In the genomic region with DNA sequence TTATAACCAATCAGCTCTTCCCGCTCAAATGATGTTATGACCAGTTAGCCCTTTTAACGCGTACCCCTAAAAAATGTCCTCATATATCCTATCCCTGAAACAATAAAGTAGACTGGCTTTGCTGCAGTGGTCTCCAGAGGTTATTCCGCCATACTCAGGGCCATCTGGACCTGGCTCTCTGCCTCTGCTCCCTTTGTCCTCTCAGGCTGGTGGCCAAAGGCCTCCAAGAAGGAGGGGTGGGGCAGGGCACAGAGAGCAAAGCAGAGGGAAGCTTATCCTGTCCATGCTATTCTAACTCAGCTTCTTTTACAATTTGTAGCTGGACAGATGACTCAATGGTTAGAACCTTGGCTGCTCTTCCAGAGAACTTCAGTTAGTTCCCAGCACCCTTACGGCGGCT, we compare ENCODE assay signal across 32 mouse cellular contexts. TPM values are rescaled to one million over a fixed set of nuclear protein-coding genes. Genes with fewer than 3 reads are reported as not detected.
DNase-seq lines count a peak whose midpoint lies in the region; ATAC-seq and TF ChIP-seq lines count a peak whose summit lies in the region.
"Had no signal": no experiment of that assay in that cellular context is flagged by ENCODE, and none has a peak within 500 bp of the region (broad histone marks: within the 10 kb centered on the region; RNA-seq: fewer than 3 reads in every experiment).

No protein-coding gene starts in this region.

- H3K4me2 ChIP-seq in hindbrain, postnatal 0 days (ENCODE audit: low read depth, low read length): no peak overlapping the region
- no peak overlapping the region for H3K4me2 ChIP-seq in hindbrain, embryonic 16.5 days (ENCODE audit: low read length)
- H3K4me2 ChIP-seq: embryonic facial prominence, embryonic 12.5 days; embryonic facial prominence, embryonic 15.5 days; heart, embryonic 12.5 days; heart, embryonic 15.5 days; hindbrain, embryonic 14.5 days; intestine, embryonic 15.5 days had no signal

- H3K27ac ChIP-seq in hindbrain, postnatal 0 days: no peak overlapping the region
- no peak overlapping the region for H3K27ac ChIP-seq in hindbrain, embryonic 16.5 days (ENCODE audit: low read depth, low read length)
- H3K27ac ChIP-seq: embryonic facial prominence, embryonic 12.5 days; embryonic facial prominence, embryonic 15.5 days; gastrocnemius, adult 2 months; heart, embryonic 15.5 days; hindbrain, embryonic 14.5 days; intestine, embryonic 15.5 days had no signal

- H3K36me3 ChIP-seq in hindbrain, postnatal 0 days (ENCODE audit: insufficient read depth, low read length): no peaks in the 10 kb centered on the region
- H3K36me3 ChIP-seq in hindbrain, embryonic 16.5 days (ENCODE audit: control insufficient read depth, insufficient read depth, low read length): no peaks in the 10 kb centered on the region
- H3K36me3 ChIP-seq: embryonic facial prominence, embryonic 12.5 days; embryonic facial prominence, embryonic 15.5 days; heart, embryonic 12.5 days; heart, embryonic 15.5 days; intestine, embryonic 15.5 days had no signal

- no peak overlapping the region for H3K4me3 ChIP-seq in hindbrain, postnatal 0 days (ENCODE audit: low read length)
- H3K4me3 ChIP-seq in hindbrain, embryonic 16.5 days (ENCODE audit: low read length): no peak overlapping the region
- H3K4me3 ChIP-seq: embryonic facial prominence, embryonic 12.5 days; embryonic facial prominence, embryonic 15.5 days; gastrocnemius, adult 2 months; heart, embryonic 12.5 days; heart, embryonic 15.5 days; intestine, embryonic 15.5 days had no signal

- ATAC-seq in hindbrain, postnatal 0 days: no peak
- no peak; the same call in 1 of the 2 replicates for ATAC-seq in hindbrain, embryonic 16.5 days
- ATAC-seq: CD4-positive, CD25-positive, alpha-beta regulatory T cell, adult 4 months; forebrain, embryonic 14.5 days; forebrain, postnatal 0 days; intestine, embryonic 15.5 days had no signal

- H3K4me1 ChIP-seq in hindbrain, postnatal 0 days (ENCODE audit: insufficient read depth, low read length): no peaks in the 10 kb centered on the region
- H3K4me1 ChIP-seq in hindbrain, embryonic 16.5 days (ENCODE audit: control insufficient read depth, insufficient read depth, low read depth, low read length): no peaks in the 10 kb centered on the region
- H3K4me1 ChIP-seq: embryonic facial prominence, embryonic 12.5 days; embryonic facial prominence, embryonic 15.5 days; heart, embryonic 12.5 days; heart, embryonic 15.5 days; intestine, embryonic 15.5 days had no signal

- no peak overlapping the region for H3K9ac ChIP-seq in hindbrain, postnatal 0 days (replicated peaks; ENCODE audit: low read length)
- H3K9ac ChIP-seq in hindbrain, embryonic 16.5 days (ENCODE audit: low read depth, low read length): no peak overlapping the region
- H3K9ac ChIP-seq: embryonic facial prominence, embryonic 12.5 days; embryonic facial prominence, embryonic 15.5 days; forebrain, postnatal 0 days; heart, embryonic 12.5 days; heart, embryonic 15.5 days; hindbrain, embryonic 14.5 days; intestine, embryonic 15.5 days had no signal

- no peaks in the 10 kb centered on the region for H3K27me3 ChIP-seq in hindbrain, postnatal 0 days (ENCODE audit: insufficient read depth, low read length)
- no peaks in the 10 kb centered on the region for H3K27me3 ChIP-seq in hindbrain, embryonic 16.5 days (replicated peaks; ENCODE audit: control insufficient read depth, insufficient read depth, low read length)
- H3K27me3 ChIP-seq: embryonic facial prominence, embryonic 12.5 days; embryonic facial prominence, embryonic 15.5 days; heart, embryonic 12.5 days; intestine, embryonic 15.5 days had no signal

- DNase-seq in cerebellum, postnatal 10 days: peak; percentile 66 to 80
- no peak for DNase-seq in cerebellum, adult 18-20 months
- peak; percentile 53 for DNase-seq in hindbrain, postnatal 0 days (ENCODE audit: low spot score)
- DNase-seq in adipocyte (ENCODE audit: low spot score): peak; percentile 76
- DNase-seq in right cerebral cortex, postnatal 25 days: no peak
- DNase-seq: adrenal gland, postnatal 25 days; cerebellum, adult 11 months; cerebellum, adult 8-10 months; cerebellum, postnatal 25 days; forebrain, postnatal 0 days; gastrocnemius, adult 2 months; gastrocnemius, postnatal 14 days; heart, adult 18-20 months; heart, postnatal 10 days; heart, postnatal 4 days; kidney, adult 11 months had no signal

- TF ChIP-seq CTCF in hindbrain, postnatal 0 days (IDR thresholded peaks at IDR 0.05; ENCODE audit: low read depth): no peak

- WGBS in hindbrain, postnatal 0 days: 83% methylated on average over 6 of the region's 6 CpGs
- WGBS in hindbrain, embryonic 16.5 days: 88% methylated on average over 6 of the region's 6 CpGs

- no peaks in the 10 kb centered on the region for H3K9me3 ChIP-seq in hindbrain, postnatal 0 days (ENCODE audit: low read length)
- no peaks in the 10 kb centered on the region for H3K9me3 ChIP-seq in hindbrain, embryonic 16.5 days (ENCODE audit: control insufficient read depth, low read length)
- H3K9me3 ChIP-seq: embryonic facial prominence, embryonic 12.5 days; embryonic facial prominence, embryonic 15.5 days; heart, embryonic 12.5 days; heart, embryonic 15.5 days; intestine, embryonic 15.5 days had no signal

RNA-seq across cellular contexts. Expression of a gene that starts 32.1 kb away (rescaled TPM):
- total RNA-seq in hindbrain, postnatal 0 days (2014; rRNA removed): 2.4 and 2.5 TPM in 2 replicates
- polyA plus RNA-seq in hindbrain, postnatal 0 days (2015; fragmentation: Nextera tagmentation; extraction: Ambion mirVana): 2.5 and 2.8 TPM in 2 replicates
- 1.8 and 2.3 TPM in 2 replicates for polyA plus RNA-seq in hindbrain, embryonic 16.5 days (2015; fragmentation: Nextera tagmentation; extraction: Ambion mirVana)
- total RNA-seq: adrenal gland, postnatal 25 days; gastrocnemius, adult 2 months; gastrocnemius, postnatal 14 days; gastrocnemius, postnatal 4 days; heart, postnatal 4 days; MEL had no signal

RNA-seq across cellular contexts. Expression of a gene that starts 46.0 kb away (rescaled TPM):
- not detected in 2 replicates for total RNA-seq in hindbrain, postnatal 0 days (2014; rRNA removed)
- not detected in 2 replicates for polyA plus RNA-seq in hindbrain, postnatal 0 days (2015; fragmentation: Nextera tagmentation; extraction: Ambion mirVana)
- not detected in 2 replicates for polyA plus RNA-seq in hindbrain, embryonic 16.5 days (2015; fragmentation: Nextera tagmentation; extraction: Ambion mirVana)
- total RNA-seq: common myeloid progenitor, adult 5-6 weeks; forebrain, postnatal 0 days; gastrocnemius, adult 2 months; gastrocnemius, postnatal 14 days; gastrocnemius, postnatal 4 days; heart, adult 18-20 months; heart, postnatal 10 days; heart, postnatal 4 days; MEL had no signal
- polyA plus RNA-seq: C2C12; CD4-positive, CD25-positive, alpha-beta regulatory T cell, adult 4 months; embryonic facial prominence, embryonic 12.5 days; embryonic facial prominence, embryonic 15.5 days; forebrain, embryonic 11.5 days; forebrain, embryonic 14.5 days; forebrain, postnatal 0 days; frontal cortex, adult 2 months; heart, embryonic 12.5 days; heart, embryonic 15.5 days; hindbrain, embryonic 11.5 days; hindbrain, embryonic 14.5 days had no signal

Comparison
In these comparisons a context has a peak if more than half of its experiments do, and no peak if none do; other contexts are left out.
1. DNase-seq: peak in cerebellum, postnatal 10 days (2 of 2), hindbrain, postnatal 0 days (single experiment) and adipocyte (single experiment); none in cerebellum, adult 18-20 months (0 of 2) and right cerebral cortex, postnatal 25 days (single experiment).